Mouse (Mus musculus): ENCODE results near the gene Kars. TPM values are rescaled to one million over a fixed set of nuclear protein-coding genes. Genes with fewer than 3 reads are reported as not detected.

Gene Kars
- polyA plus RNA-seq, 1 experiment, result 199 TPM

- Histone ChIP-seq H3K4me3 (no peak overlapping the region), H3K4me2 (ENCODE audit: low read depth) (no peak overlapping the region), H3ac (ENCODE audit: control insufficient read depth, insufficient read length) (no peak overlapping the region), H3K79me2 (ENCODE audit: control insufficient read depth, insufficient read depth) (no peaks in the 10 kb centered on the region), H3K36me3 (ENCODE audit: control insufficient read depth, insufficient read depth) (no peaks in the 10 kb centered on the region), H3K27me3 (ENCODE audit: control insufficient read depth, insufficient read depth, insufficient read length) (no peaks in the 10 kb centered on the region)
- no peak for TF ChIP-seq TCF3 (IDR thresholded peaks at IDR 0.05; ENCODE audit: insufficient read length, low read depth)
- TF ChIP-seq REST (IDR thresholded peaks at IDR 0.05; ENCODE audit: insufficient read depth, insufficient read length), result no peak
- no peak for TF ChIP-seq MAX (IDR thresholded peaks at IDR 0.05; ENCODE audit: low read depth)
- TF ChIP-seq POLR2A (IDR thresholded peaks at IDR 0.05; ENCODE audit: insufficient read length, low read depth), result no peak
- no peak for TF ChIP-seq SRF (IDR thresholded peaks at IDR 0.05; ENCODE audit: control insufficient read depth, insufficient read length, low read depth)
- TF ChIP-seq E2F4 (IDR thresholded peaks at IDR 0.05; ENCODE audit: insufficient read depth), result no peak
- no peak for TF ChIP-seq MYOG (IDR thresholded peaks at IDR 0.05; ENCODE audit: control insufficient read depth in 1 of 3, insufficient read depth in 1 of 3, insufficient read length in 2 of 3, low read depth in 2 of 3)
- TF ChIP-seq MYOD1 (IDR thresholded peaks at IDR 0.05; ENCODE audit: control insufficient read depth in 1 of 3, insufficient read length in 2 of 3, low read depth in 2 of 3), result no peak
- no peak for TF ChIP-seq POLR2AphosphoS2 (IDR thresholded peaks at IDR 0.05; ENCODE audit: insufficient read length, low read depth)
- TF ChIP-seq TCF12 (IDR thresholded peaks at IDR 0.05; ENCODE audit: insufficient read depth, poor library complexity, severe bottlenecking), result no peak
- TF ChIP-seq USF1 (IDR thresholded peaks at IDR 0.05; ENCODE audit: low read depth), result no peak
- TF ChIP-seq CEBPB (IDR thresholded peaks at IDR 0.05; ENCODE audit: insufficient read depth, poor library complexity, severe bottlenecking), result no peak
Observed at GRCm38 (mm10) chr8:112033071-112033470, 21.9 kb upstream of the Kars start.

- Histone ChIP-seq H3K36me3 (ENCODE audit: control insufficient read depth, insufficient read depth) (no peaks in the 10 kb centered on the region), H3K4me3 (no peak overlapping the region), H3K27me3 (ENCODE audit: control insufficient read depth, insufficient read depth, insufficient read length) (no peaks in the 10 kb centered on the region), H3ac (ENCODE audit: control insufficient read depth, insufficient read length) (no peak overlapping the region), H3K79me2 (ENCODE audit: control insufficient read depth, insufficient read depth) (no peaks in the 10 kb centered on the region), H3K4me2 (ENCODE audit: low read depth) (no peak overlapping the region)
- TF ChIP-seq TCF12 (IDR thresholded peaks at IDR 0.05; ENCODE audit: insufficient read depth, poor library complexity, severe bottlenecking) (no peak), E2F4 (IDR thresholded peaks at IDR 0.05; ENCODE audit: insufficient read depth) (no peak), POLR2A (IDR thresholded peaks at IDR 0.05; ENCODE audit: insufficient read length, low read depth) (no peak), SRF (IDR thresholded peaks at IDR 0.05; ENCODE audit: control insufficient read depth, insufficient read length, low read depth) (no peak), POLR2AphosphoS2 (IDR thresholded peaks at IDR 0.05; ENCODE audit: insufficient read length, low read depth) (no peak), MYOG (IDR thresholded peaks at IDR 0.05; ENCODE audit: control insufficient read depth in 1 of 3, insufficient read depth in 1 of 3, insufficient read length in 2 of 3, low read depth in 2 of 3) (no peak), MAX (IDR thresholded peaks at IDR 0.05; ENCODE audit: low read depth) (no peak), MYOD1 (IDR thresholded peaks at IDR 0.05; ENCODE audit: control insufficient read depth in 1 of 3, insufficient read length in 2 of 3, low read depth in 2 of 3) (no peak), USF1 (IDR thresholded peaks at IDR 0.05; ENCODE audit: low read depth) (no peak), REST (IDR thresholded peaks at IDR 0.05; ENCODE audit: insufficient read depth, insufficient read length) (no peak), CEBPB (IDR thresholded peaks at IDR 0.05; ENCODE audit: insufficient read depth, poor library complexity, severe bottlenecking) (no peak), TCF3 (IDR thresholded peaks at IDR 0.05; ENCODE audit: insufficient read length, low read depth) (no peak)
Observed at GRCm38 (mm10) chr8:112030663-112031062, 19.5 kb upstream of the Kars start.

GRCm38 (mm10) chr8:112029455-112029854 lies 18.3 kb upstream of the Kars start:
- Histone ChIP-seq H3K4me2 (ENCODE audit: low read depth) (no peak overlapping the region), H3K36me3 (ENCODE audit: control insufficient read depth, insufficient read depth) (no peaks in the 10 kb centered on the region), H3K4me3 (no peak overlapping the region), H3K27me3 (ENCODE audit: control insufficient read depth, insufficient read depth, insufficient read length) (no peaks in the 10 kb centered on the region), H3ac (ENCODE audit: control insufficient read depth, insufficient read length) (no peak overlapping the region), H3K79me2 (ENCODE audit: control insufficient read depth, insufficient read depth) (no peaks in the 10 kb centered on the region)
- TF ChIP-seq E2F4 (IDR thresholded peaks at IDR 0.05; ENCODE audit: insufficient read depth), result no peak
- no peak for TF ChIP-seq SRF (IDR thresholded peaks at IDR 0.05; ENCODE audit: control insufficient read depth, insufficient read length, low read depth)
- no peak for TF ChIP-seq MAX (IDR thresholded peaks at IDR 0.05; ENCODE audit: low read depth)
- TF ChIP-seq TCF12 (IDR thresholded peaks at IDR 0.05; ENCODE audit: insufficient read depth, poor library complexity, severe bottlenecking), result no peak
- no peak for TF ChIP-seq CEBPB (IDR thresholded peaks at IDR 0.05; ENCODE audit: insufficient read depth, poor library complexity, severe bottlenecking)
- no peak for TF ChIP-seq TCF3 (IDR thresholded peaks at IDR 0.05; ENCODE audit: insufficient read length, low read depth)
- TF ChIP-seq POLR2AphosphoS2 (IDR thresholded peaks at IDR 0.05; ENCODE audit: insufficient read length, low read depth), result no peak
- TF ChIP-seq POLR2A (IDR thresholded peaks at IDR 0.05; ENCODE audit: insufficient read length, low read depth), result no peak
- TF ChIP-seq MYOG (IDR thresholded peaks at IDR 0.05; ENCODE audit: control insufficient read depth in 1 of 3, insufficient read depth in 1 of 3, insufficient read length in 2 of 3, low read depth in 2 of 3), result no peak
- TF ChIP-seq MYOD1 (IDR thresholded peaks at IDR 0.05; ENCODE audit: control insufficient read depth in 1 of 3, insufficient read length in 2 of 3, low read depth in 2 of 3), result no peak

- Histone ChIP-seq H3K4me2 (ENCODE audit: low read depth) (no peak within 1 kb of the TSS), H3K27me3 (ENCODE audit: control insufficient read depth, insufficient read depth, insufficient read length) (no peaks in the 10 kb centered on the region), H3K79me2 (ENCODE audit: control insufficient read depth, insufficient read depth) (peaks cover 27% of the 10 kb centered on the region), H3K36me3 (ENCODE audit: control insufficient read depth, insufficient read depth) (peaks cover 23% of the 10 kb centered on the region), H3ac (ENCODE audit: control insufficient read depth, insufficient read length) (no peak within 1 kb of the TSS), H3K4me3 (no peak within 1 kb of the TSS)
- no peak for TF ChIP-seq USF1 (IDR thresholded peaks at IDR 0.05; ENCODE audit: low read depth)
- no peak for TF ChIP-seq TCF12 (IDR thresholded peaks at IDR 0.05; ENCODE audit: insufficient read depth, poor library complexity, severe bottlenecking)
- TF ChIP-seq POLR2A (IDR thresholded peaks at IDR 0.05; ENCODE audit: insufficient read length, low read depth), result no peak
- no peak for TF ChIP-seq REST (IDR thresholded peaks at IDR 0.05; ENCODE audit: insufficient read depth, insufficient read length)
- TF ChIP-seq SRF (IDR thresholded peaks at IDR 0.05; ENCODE audit: control insufficient read depth, insufficient read length, low read depth), result no peak
- TF ChIP-seq MAX (IDR thresholded peaks at IDR 0.05; ENCODE audit: low read depth), result no peak
- TF ChIP-seq E2F4 (IDR thresholded peaks at IDR 0.05; ENCODE audit: insufficient read depth), result no peak
- no peak for TF ChIP-seq MYOD1 (IDR thresholded peaks at IDR 0.05; ENCODE audit: control insufficient read depth in 1 of 3, insufficient read length in 2 of 3, low read depth in 2 of 3)
- TF ChIP-seq POLR2AphosphoS2 (IDR thresholded peaks at IDR 0.05; ENCODE audit: insufficient read length, low read depth), result no peak
- TF ChIP-seq TCF3 (IDR thresholded peaks at IDR 0.05; ENCODE audit: insufficient read length, low read depth), result no peak
- no peak for TF ChIP-seq MYOG (IDR thresholded peaks at IDR 0.05; ENCODE audit: control insufficient read depth in 1 of 3, insufficient read depth in 1 of 3, insufficient read length in 2 of 3, low read depth in 2 of 3)
- no peak for TF ChIP-seq CEBPB (IDR thresholded peaks at IDR 0.05; ENCODE audit: insufficient read depth, poor library complexity, severe bottlenecking)
Observed at GRCm38 (mm10) chr8:112014936-112015335, 3.8 kb upstream of the Kars start, which contains the start of gene Gm6793. TSS of gene Gm6793 (minus strand) at chr8:112015036.
